Mouse (Mus musculus) liver, postnatal 0 days (tissue): ENCODE measurements around the gene Entpd4b. TPM values are rescaled to one million over a fixed set of nuclear protein-coding genes. Genes with fewer than 3 reads are reported as not detected.
"Not testable (repeated sequence)": the region's sequence is repeated elsewhere in the genome, so short reads cannot be mapped to it uniquely, and the experiment has no call there.

Source experiments
- ATAC-seq: fragments of 200-750 bp; cut with Nextera tagmentation; 2 replicates; pipeline ENCODE4 v1.8.0; 2017; ENCODE audit warnings: mild to moderate bottlenecking, moderate library complexity
- DNase-seq: peaks from one replicate; pipeline ENCODE4 v3.0.0-alpha.2; 2016
- H3K27ac ChIP-seq: fragments of 300-500 bp; sonication (generic); 2 replicates; pipeline ENCODE4 v1.5.1; 2014; ENCODE audit warnings: antibody characterized with exemption, moderate library complexity, mild to moderate bottlenecking, low read depth
- H3K27me3 ChIP-seq: fragments of 300-500 bp; sonication (generic); 2 replicates; pipeline ENCODE4 v1.6.1; 2014; ENCODE audit warnings: low read length, control low read depth, mixed read lengths; ENCODE audit not compliant: insufficient read depth
- H3K36me3 ChIP-seq: fragments of 300-500 bp; sonication (generic); replicated peaks from 2 replicates; pipeline ENCODE4 v1.6.1; 2014; ENCODE audit warnings: mild to moderate bottlenecking, control low read depth, low read length, moderate library complexity, mixed read lengths; ENCODE audit not compliant: insufficient read depth
- H3K4me1 ChIP-seq: fragments of 300-500 bp; sonication (generic); 2 replicates; pipeline ENCODE4 v1.6.1; 2014; ENCODE audit warnings: antibody characterized with exemption, mild to moderate bottlenecking, control low read depth; ENCODE audit not compliant: insufficient read depth
- H3K4me2 ChIP-seq: fragments of 300-500 bp; sonication (generic); 2 replicates; pipeline ENCODE4 v1.6.1; 2014; ENCODE audit warnings: low read depth, mild to moderate bottlenecking, low read length, moderate library complexity, mixed read lengths
- H3K4me3 ChIP-seq: fragments of 300-500 bp; sonication (generic); 2 replicates; pipeline ENCODE4 v1.5.1; 2014; ENCODE audit warnings: low read depth, low read length
- H3K9ac ChIP-seq: fragments of 300-500 bp; sonication (generic); replicated peaks from 2 replicates; pipeline ENCODE4 v1.6.1; 2014; ENCODE audit warnings: mild to moderate bottlenecking, moderate library complexity
- H3K9me3 ChIP-seq: fragments of 300-500 bp; sonication (generic); 2 replicates; pipeline ENCODE4 v1.6.1; 2016; ENCODE audit warnings: mild to moderate bottlenecking, control low read depth, low read length, mixed read lengths
- WGBS: fragments of 180-500 bp; shearing (Covaris S2); extraction: QIAGEN DNeasy Blood & Tissue Kit; methylation state at CpG from one replicate; pipeline ENCODE4 v1.1.7; 2014; ENCODE audit not compliant: insufficient replicate concordance; 5-methylcytosine and 5-hydroxymethylcytosine counted together
- polyA plus RNA-seq: library from polyadenylated mRNA; unstranded; fragments of >200 nt; fragmentation: Nextera tagmentation; extraction: Ambion mirVana; gene quantifications from 2 replicates; pipeline ENCODE4 v1.2.1, GENCODE M21; 2015

Gene Entpd4b
- polyA plus RNA-seq, 1 experiment from 2014 or later, result 4.7 TPM

DNA sequence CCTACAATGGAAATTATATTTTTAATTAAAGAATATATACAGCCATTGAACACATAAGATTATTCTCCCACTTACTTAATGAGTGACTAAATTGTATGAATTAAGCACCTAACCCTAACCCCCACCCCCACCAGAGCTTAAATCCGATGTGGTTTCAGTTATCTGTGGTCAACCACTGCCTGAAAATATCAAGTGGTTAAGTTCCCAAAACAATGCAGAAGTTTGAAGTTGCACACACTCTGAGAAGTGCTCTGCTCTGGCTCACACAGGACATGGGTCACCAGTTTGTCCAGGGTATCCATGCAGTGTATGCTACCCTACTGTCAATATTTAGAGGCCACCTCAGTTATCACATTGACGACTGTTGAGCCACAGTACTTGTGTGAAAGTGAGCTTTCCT lies 10.2 kb upstream of the Entpd4b start:
- H3K4me2 ChIP-seq, H3K36me3 ChIP-seq, DNase-seq, ATAC-seq, H3K4me1 ChIP-seq, H3K4me3 ChIP-seq, H3K9ac ChIP-seq, H3K27me3 ChIP-seq, H3K9me3 ChIP-seq, H3K27ac ChIP-seq: not testable (repeated sequence)
- WGBS, result no CpG with 5 or more reads among the region's 2 CpGs

DNA sequence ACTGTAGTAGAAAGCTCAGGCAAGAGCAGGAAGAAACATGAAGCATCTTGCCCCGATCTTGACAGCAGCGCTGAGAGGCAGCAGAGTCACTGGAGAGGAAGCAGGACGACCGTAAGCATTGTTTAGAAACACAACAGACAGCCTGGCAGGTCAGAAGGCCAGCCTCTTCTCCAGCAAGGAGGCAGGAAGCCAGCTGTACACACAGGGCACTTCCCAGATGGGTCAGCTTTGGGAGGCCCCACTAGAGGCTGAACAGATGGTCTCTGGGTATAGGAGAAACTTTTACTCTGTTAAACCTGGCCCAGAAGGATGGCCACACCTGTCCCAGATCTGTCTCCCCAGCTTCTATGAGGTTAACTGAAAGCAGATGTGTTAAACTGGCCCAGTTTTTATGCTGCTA lies 7.9 kb upstream of the Entpd4b start:
- not testable (repeated sequence) for H3K27ac ChIP-seq, H3K9ac ChIP-seq, ATAC-seq, H3K4me2 ChIP-seq, H3K4me3 ChIP-seq, H3K36me3 ChIP-seq, H3K27me3 ChIP-seq, H3K4me1 ChIP-seq, H3K9me3 ChIP-seq, DNase-seq
- no CpG with 5 or more reads among the region's 4 CpGs for WGBS

DNA sequence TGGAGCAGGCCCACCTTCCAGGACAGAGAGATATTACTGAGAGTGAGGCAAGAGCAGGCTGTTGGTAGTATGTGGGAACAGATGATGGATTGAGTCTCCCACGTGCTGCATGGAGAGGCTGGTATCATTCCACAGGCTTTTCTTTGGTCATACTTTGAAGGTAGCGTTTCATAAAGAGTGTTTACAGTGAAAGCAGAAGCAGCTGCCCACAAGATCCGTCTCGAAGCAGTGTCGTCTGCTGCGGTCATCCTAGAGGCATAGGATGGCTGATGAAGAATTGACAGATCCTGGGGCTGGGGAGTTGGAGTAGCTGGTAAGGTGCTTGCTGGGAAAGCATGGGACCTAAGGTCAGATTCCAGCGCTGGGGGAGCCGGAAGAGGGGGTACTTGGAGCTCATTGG lies 1.6 kb downstream of the Entpd4b start:
- not testable (repeated sequence) for H3K36me3 ChIP-seq, H3K4me3 ChIP-seq, H3K27me3 ChIP-seq, H3K9me3 ChIP-seq, H3K9ac ChIP-seq, ATAC-seq, H3K4me2 ChIP-seq, H3K4me1 ChIP-seq, H3K27ac ChIP-seq, DNase-seq
- WGBS, result no CpG with 5 or more reads among the region's 8 CpGs

DNA sequence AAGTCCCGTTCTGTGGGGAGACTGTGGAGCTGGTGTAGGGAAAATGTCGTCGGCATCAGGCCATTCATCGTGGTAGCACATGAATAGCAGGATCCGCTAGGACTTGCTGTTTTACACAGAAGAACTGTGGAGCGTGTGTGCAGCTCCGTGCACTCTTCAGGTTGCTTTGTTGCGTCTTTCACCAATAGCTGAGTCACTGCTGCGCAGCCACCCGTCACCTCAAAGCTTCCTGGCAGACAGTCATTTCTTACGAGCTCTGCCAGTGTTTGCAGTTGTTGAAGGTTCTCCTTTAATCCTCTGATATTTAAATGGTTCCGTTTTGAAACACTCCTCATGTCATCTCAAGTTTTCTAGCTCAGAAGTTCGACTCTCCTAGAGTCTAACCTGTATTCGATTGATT lies 2.3 kb downstream of the Entpd4b start:
- H3K27me3 ChIP-seq, H3K4me2 ChIP-seq, H3K4me1 ChIP-seq, H3K9ac ChIP-seq, H3K27ac ChIP-seq, H3K9me3 ChIP-seq, H3K4me3 ChIP-seq, DNase-seq, ATAC-seq, H3K36me3 ChIP-seq: not testable (repeated sequence)
- no CpG with 5 or more reads among the region's 14 CpGs for WGBS

Other genes starting within 250 kb of the Entpd4b start
- not detected in 2 replicates for gene Gm16867, start 52.1 kb upstream of the Entpd4b start, polyA plus RNA-seq
- not detected in 2 replicates for gene Gm27179, start 42.9 kb upstream of the Entpd4b start, polyA plus RNA-seq